Mouse (Mus musculus) kidney, adult 2 months (tissue): ENCODE measurements around the gene Tmem229b. TPM values are rescaled to one million over a fixed set of nuclear protein-coding genes. Genes with fewer than 3 reads are reported as not detected.

Experiments
- DNase-seq: peaks from one replicate; pipeline ENCODE4 v3.0.0; 2021
- H3K27ac ChIP-seq: fragments of 200-500 bp; 2 replicates; pipeline ENCODE4 v1.5.1; 2012; ENCODE audit warnings: low read depth, low read length, control low read depth, inconsistent platforms; ENCODE audit not compliant: insufficient read depth
- H3K27me3 ChIP-seq: fragments of 200-500 bp; replicated peaks from 2 replicates; pipeline ENCODE4 v1.6.1; 2012; ENCODE audit warnings: mild to moderate bottlenecking, moderate library complexity, low read length, inconsistent platforms; ENCODE audit not compliant: control insufficient read depth, insufficient read depth
- H3K36me3 ChIP-seq: fragments of 200-500 bp; 2 replicates; pipeline ENCODE4 v1.6.1; 2012; ENCODE audit warnings: mild to moderate bottlenecking, moderate library complexity, low read length, inconsistent platforms; ENCODE audit not compliant: control insufficient read depth, insufficient read depth
- H3K4me1 ChIP-seq: fragments of 200-500 bp; 2 replicates; pipeline ENCODE4 v1.6.1; 2011; ENCODE audit warnings: low read length; ENCODE audit not compliant: control insufficient read depth, insufficient read depth
- H3K4me3 ChIP-seq: fragments of 200-500 bp; 2 replicates; pipeline ENCODE4 v1.5.1; 2011; ENCODE audit warnings: mild to moderate bottlenecking, low read depth, low read length, control low read depth; ENCODE audit not compliant: insufficient read depth
- CTCF ChIP-seq: fragments of 200-500 bp; conservative IDR thresholded peaks from 2 replicates; pipeline ENCODE4 v1.5.1; 2011; ENCODE audit warnings: low read depth, mild to moderate bottlenecking, control low read depth, low read length, moderate library complexity, mixed read lengths; ENCODE audit not compliant: insufficient read depth, insufficient read length
- POLR2A ChIP-seq: fragments of 200-500 bp; IDR thresholded peaks from one replicate; pipeline ENCODE4 v1.6.1; 2011; ENCODE audit warnings: low read depth, low read length, control low read depth
- WGBS: fragments of 180-500 bp; shearing (Covaris S2); methylation state at CpG from one replicate; pipeline ENCODE4 v1.1.7; 2018; 5-methylcytosine and 5-hydroxymethylcytosine counted together
- polyA plus RNA-seq: library from polyadenylated mRNA; depleted of rRNA; stranded (reverse); fragments of >200 nt; gene quantifications from 2 replicates; pipeline ENCODE4 v1.2.3, GENCODE M21; 2012

Tmem229b gene
- polyA plus RNA-seq, 1 experiment: 7.4 TPM

DNA sequence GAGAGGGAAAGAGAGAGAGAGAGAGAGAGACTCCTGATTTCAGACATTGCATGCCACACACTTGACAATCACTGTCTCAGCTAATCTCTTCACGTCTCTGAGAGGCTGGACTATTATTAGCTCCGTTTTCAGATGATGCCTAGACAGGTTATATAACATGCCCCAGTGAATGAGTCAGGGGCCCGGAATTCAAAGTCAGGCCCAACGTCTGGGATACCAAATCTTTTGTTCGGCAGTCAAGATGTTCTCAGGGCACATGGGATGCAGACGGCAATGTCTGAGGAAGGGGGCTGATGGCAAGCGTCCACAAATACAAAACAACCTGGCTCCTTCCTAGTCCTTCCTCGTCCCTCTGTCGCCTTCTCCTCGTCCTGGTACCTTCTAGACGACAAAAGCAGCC lies 55.4 kb downstream of the Tmem229b start:
- no peak for TF ChIP-seq POLR2A
- WGBS: 67% methylated on average over 11 of the region's 11 CpGs
- Histone ChIP-seq H3K27ac (no peak overlapping the region), H3K4me3 (no peak overlapping the region), H3K4me1 (no peaks in the 10 kb centered on the region), H3K27me3 (no peaks in the 10 kb centered on the region), H3K36me3 (no peaks in the 10 kb centered on the region)
- no peak for DNase-seq

DNA sequence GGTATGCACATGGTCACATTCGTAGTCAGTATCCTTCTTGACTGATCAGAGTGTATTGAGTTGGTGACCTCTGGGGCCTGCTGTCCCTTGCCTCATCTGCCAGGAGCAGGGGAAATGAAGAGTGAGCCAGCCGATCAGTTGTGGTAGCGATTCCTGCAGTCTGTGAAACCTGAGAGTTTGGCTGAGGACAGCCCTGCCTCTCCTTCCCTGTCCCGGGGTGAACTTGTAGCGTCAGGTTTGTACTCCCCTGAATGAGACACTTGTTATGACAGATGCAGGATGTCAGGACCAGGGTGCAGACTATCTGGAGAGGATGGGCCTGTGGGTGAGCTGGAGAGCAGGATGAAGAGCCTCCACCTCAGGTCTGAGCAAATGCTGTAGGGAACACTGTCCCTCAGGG lies 59.8 kb downstream of the Tmem229b start:
- no peak overlapping the region for H3K27ac ChIP-seq
- no peak for DNase-seq
- no peaks in the 10 kb centered on the region for H3K36me3 ChIP-seq
- TF ChIP-seq POLR2A (no peak), CTCF (no peak)
- 54% methylated on average over 5 of the region's 5 CpGs for WGBS
- H3K4me3 ChIP-seq: no peak overlapping the region
- no peaks in the 10 kb centered on the region for H3K4me1 ChIP-seq
- H3K27me3 ChIP-seq: no peaks in the 10 kb centered on the region

DNA sequence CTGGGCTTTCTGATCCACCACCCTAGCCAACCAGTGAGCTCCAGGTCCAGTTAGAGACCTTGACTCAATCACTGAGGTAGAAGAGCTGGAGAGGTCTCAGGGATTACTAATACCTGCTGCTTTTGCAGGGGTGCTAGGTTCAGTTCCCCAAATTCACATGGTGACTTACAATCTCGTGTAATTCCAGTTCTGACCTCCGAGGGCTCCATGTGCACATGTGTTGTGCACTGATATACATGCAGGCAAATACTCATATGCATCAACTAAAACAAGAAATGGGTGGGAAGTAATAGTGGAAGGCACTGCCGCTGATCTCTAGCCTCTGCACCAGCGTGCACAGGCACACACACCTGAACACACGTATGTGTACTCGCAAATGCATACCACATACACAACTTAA lies 60.3 kb downstream of the Tmem229b start:
- Histone ChIP-seq H3K4me1 (no peaks in the 10 kb centered on the region), H3K27me3 (no peaks in the 10 kb centered on the region), H3K4me3 (no peak overlapping the region), H3K27ac (no peak overlapping the region), H3K36me3 (no peaks in the 10 kb centered on the region)
- TF ChIP-seq POLR2A: no peak
- TF ChIP-seq CTCF: no peak
- no peak for DNase-seq
- WGBS: 72% methylated on average over 6 of the region's 6 CpGs

- no peaks in the 10 kb centered on the region for H3K36me3 ChIP-seq
- no peak overlapping the region for H3K4me3 ChIP-seq
- WGBS: 91% methylated on average over 6 of the region's 6 CpGs
- TF ChIP-seq CTCF: no peak
- no peak for TF ChIP-seq POLR2A
- no peaks in the 10 kb centered on the region for H3K4me1 ChIP-seq
- no peak for DNase-seq
- no peak overlapping the region for H3K27ac ChIP-seq
- H3K27me3 ChIP-seq: no peaks in the 10 kb centered on the region
These were observed 64.5 kb downstream of the Tmem229b start for GRCm38 (mm10) chr12:78942931-78943330.

- no peak for DNase-seq
- no peaks in the 10 kb centered on the region for H3K27me3 ChIP-seq
- no peak overlapping the region for H3K4me3 ChIP-seq
- no peaks in the 10 kb centered on the region for H3K36me3 ChIP-seq
- 76% methylated on average over 5 of the region's 5 CpGs for WGBS
- no peak for TF ChIP-seq POLR2A
- no peak overlapping the region for H3K27ac ChIP-seq
- peaks cover 5% of the 10 kb centered on the region; the same call in 1 of the 2 replicates for H3K4me1 ChIP-seq
These were observed 67.3 kb downstream of the Tmem229b start for GRCm38 (mm10) chr12:78940081-78940480.

DNA sequence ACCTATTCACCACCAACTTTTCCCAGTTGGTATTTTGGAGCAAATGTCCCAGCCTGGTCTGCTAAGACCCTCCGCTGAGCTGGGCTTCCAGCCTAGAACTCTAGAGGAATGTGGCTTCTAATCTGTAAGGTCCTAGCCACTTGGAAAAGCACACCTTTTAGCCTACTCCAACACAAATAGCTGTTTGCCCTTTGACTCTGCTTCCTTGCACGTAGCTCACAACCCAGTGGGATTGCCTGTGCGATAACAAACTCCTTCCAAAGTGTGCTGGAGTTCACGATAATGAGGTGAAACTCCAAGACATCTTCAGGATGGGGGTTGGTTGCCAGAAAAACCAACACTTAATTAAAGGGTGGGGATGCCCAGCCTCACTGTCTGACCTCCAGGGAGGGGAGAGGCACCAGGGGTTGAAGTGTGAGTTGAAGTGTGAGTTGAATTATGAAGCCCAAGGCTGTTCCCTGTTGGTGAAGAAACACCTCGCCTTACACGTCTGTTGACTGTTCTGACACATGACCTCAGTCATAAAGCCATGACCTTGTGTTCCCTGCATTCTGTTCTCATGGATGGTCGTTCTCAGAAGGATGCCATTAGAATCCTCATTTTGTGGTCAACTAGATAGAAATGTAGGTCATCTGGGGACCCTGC lies 67.9 kb downstream of the Tmem229b start:
- 44% methylated on average over 7 of the region's 7 CpGs for WGBS
- DNase-seq: no peak
- no peak overlapping the region for H3K4me3 ChIP-seq
- no peaks in the 10 kb centered on the region for H3K36me3 ChIP-seq
- no peak overlapping the region for H3K27ac ChIP-seq
- peaks cover 5% of the 10 kb centered on the region; the same call in 1 of the 2 replicates for H3K4me1 ChIP-seq
- TF ChIP-seq CTCF: no peak
- H3K27me3 ChIP-seq: no peaks in the 10 kb centered on the region

DNA sequence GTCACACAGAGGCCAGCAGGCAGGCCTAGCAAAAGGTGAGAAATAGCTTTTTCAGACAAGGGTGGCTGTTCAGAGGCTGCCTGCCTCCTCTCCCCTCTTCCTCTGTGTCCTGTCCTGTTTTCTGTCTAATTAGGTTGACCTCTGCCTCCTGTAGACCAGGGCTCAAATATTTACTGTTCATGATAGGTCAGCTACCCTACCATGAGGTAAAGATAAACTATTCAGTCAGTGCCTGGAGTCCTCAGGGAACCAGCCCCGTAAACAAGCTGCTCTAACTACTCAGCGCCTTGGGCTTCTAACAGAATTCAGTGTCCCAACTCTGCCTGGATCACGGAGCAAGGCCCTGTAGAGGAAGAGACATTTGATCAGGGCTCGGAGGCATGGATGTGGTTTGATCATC lies 70.9 kb downstream of the Tmem229b start:
- Histone ChIP-seq H3K4me3 (no peak overlapping the region), H3K36me3 (no peaks in the 10 kb centered on the region), H3K27ac (no peak overlapping the region), H3K4me1 (peaks cover 5% of the 10 kb centered on the region; the same call in 1 of the 2 replicates), H3K27me3 (no peaks in the 10 kb centered on the region)
- TF ChIP-seq POLR2A: no peak
- no peak for TF ChIP-seq CTCF
- 57% methylated on average over 4 of the region's 4 CpGs for WGBS
- no peak for DNase-seq

DNA sequence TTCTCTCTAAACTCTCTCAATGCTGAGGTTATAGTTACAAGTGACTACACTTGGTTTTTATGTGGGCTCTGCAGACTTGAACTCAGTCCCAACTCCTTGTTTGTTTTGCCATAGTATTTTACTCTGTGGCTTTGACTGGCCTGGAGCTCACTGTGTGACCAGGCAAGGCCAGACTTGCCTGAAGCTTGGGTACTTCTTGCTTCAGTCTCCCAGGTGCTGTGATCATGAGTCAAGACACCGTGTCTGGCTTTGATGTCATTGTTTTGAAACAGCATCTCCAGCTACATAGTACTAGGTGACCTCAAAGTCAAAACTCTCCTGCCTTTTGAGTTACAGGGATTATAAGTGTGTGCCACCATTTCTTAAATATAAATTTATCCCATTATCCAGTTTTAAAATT lies 77.5 kb downstream of the Tmem229b start:
- Histone ChIP-seq H3K27ac (no peak overlapping the region), H3K36me3 (no peaks in the 10 kb centered on the region), H3K4me1 (no peaks in the 10 kb centered on the region), H3K27me3 (no peaks in the 10 kb centered on the region), H3K4me3 (no peak overlapping the region)
- 71% methylated on average over 1 of the region's 1 CpGs for WGBS
- no peak for TF ChIP-seq CTCF
- TF ChIP-seq POLR2A: no peak
- no peak for DNase-seq
